Mouse (Mus musculus) cerebellum, postnatal 10 days (tissue): ENCODE results near the gene Slc39a3.
"Not testable (repeated sequence)": the region's sequence is repeated elsewhere in the genome, so short reads cannot be mapped to it uniquely, and the experiment has no call there.

Experiments
- DNase-seq, 2 experiments: peaks; one replicate each; pipeline ENCODE4 v3.0.0; 2021; ENCODE audit warnings: mixed read lengths in 2 of 2

Gene Slc39a3

DNA sequence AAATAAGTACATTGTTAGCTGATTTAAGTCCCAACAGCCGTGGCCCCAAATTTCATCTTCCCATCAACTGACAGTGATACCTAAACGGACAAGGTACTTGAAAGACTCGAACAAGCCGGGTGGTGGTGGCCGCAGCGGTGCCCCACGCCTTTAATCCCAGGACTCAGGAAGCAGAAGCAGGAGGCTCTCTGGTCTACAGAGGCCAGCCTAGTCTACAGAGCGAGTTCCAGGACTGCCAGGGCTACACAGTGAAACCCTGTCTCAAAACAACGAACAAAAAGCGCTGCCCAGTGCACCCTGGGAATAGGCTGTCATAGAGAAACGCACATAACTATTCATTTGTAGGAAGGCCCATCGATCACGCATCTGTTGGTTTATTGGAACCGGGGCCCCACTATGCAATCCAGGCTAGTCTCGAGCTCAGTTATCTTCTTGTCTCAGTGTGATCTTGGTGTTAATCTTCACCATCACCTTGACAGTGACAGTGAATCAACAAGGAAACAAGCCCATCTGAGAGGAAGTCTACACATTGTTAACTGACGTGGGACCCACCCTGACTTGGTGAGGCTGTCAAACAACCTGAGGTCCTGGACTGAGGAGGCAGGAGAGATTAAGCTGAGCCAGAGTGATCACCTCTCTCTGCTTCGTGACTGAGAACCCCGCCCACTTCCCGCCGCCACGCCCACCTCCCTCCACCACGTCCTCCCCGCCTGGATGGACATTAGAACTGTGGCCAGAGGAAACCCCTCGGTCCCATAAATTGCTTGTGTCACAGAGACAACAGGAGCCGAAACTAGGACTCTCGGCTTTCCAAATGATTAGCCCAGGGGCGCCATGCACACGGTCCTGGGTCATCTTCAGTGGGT, 36.8 kb downstream of the Slc39a3 start:
- DNase-seq, result peak in 1 of 2 experiments; percentile 31

DNA sequence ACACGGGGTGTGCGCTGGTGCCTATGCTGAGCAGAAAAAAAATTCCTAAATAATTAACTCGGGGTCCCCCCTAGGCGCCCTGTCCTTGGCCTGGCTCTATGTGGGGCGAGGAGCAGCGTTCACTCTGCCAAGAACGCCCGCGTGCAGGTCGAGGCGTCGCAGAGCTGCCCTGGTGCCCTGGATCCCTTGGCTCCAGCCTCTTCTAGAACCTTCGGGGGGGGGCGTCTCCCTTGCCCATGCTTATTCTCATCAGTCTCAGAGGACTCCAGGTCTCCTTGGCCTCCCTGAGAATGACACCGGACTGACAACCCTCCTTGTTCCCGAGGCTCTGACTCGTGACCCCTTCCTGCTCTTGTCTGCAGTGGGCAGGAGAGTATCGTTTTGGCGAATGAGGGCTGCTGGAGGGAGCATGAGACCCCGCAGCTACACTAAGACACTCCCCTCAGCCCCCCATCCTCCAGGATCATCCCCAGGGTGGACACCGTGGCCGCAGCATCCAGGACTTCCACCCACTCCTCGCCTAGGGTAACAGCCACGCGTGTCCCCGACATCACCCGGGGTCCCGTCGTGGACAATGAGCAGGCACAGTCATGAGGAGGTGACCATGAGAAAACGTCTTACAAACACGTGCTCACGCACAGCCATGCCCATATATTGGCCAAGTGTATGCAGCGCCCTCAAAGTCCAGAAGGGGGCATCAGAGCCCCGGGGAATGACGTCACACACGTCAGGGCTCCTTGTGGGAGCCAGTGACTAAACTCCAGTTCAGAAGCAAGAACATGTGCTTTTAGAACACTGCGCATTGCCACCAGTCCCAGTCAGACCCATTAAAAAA, 37.6 kb downstream of the Slc39a3 start:
- peak; percentile 91 to 94 for DNase-seq

- peak; percentile 77 to 80 for DNase-seq
Measured at GRCm38 (mm10) chr10:80998778-80999177, 38.4 kb downstream of the Slc39a3 start.

- DNase-seq, result no peak
Measured at GRCm38 (mm10) chr10:80998021-80998420, 39.2 kb downstream of the Slc39a3 start.

DNA sequence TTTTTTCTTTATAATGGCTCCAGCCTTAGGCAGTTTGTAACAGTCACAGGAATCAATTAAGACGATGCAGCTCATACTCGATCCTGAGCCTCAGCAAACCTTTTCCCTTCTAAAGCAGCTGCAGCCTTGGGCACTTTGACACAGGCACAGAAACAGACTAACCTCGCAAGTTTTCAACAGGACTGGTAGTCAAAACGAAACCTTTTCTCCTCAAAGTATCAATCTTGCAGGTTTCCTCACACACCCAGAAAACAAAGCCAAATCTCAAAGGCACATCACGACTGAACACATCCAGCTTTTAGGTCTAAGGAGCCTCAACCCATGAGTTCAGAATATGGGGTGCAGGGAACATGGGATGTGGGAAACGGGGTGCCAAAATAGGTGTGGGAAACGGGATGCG, 39.9 kb downstream of the Slc39a3 start:
- DNase-seq, result no peak

DNA sequence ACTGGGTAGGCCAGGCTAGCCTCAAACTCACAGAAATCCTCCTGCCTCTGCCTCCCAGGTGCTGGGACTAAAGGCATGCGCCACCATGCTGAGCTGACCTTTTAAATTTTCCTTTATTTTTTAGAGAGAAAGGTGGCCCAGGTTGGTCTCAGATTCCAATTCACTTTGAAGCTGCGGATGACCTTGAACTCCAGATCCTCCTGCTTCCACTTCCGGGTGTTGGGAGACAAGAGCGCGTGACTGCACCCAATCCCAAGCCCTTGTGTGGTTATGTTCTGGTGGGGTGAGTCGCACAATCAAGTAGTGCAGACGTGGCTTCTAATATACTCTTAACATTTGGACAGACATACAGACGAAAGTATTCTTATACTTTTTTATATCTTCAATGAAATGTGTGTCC, 40.7 kb downstream of the Slc39a3 start:
- no peak for DNase-seq

DNA sequence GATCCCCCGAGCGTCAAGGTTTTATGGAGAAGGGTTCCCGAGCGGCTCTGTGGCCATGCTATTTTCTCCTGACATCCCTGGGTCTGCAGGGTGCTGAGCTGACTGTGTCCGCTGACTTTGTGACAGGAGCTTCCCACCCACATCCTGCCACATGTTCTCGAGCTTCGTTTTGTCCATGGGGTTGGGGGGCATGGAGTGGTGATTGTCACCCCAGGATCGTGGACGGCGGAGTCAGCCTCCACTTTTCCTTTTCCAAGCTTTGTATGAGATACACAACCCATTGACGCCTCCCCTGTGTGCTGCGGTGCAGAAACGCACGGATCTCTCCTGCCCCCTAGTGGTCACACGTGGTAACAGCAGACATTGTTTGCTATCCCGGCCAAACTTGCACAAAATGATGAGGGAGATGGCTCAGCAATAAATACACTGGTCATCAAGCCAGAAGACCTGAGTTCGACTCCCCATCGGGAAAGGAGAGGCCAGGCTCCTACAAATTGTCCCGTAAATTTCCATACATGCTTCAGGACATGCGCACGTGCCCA, 42.1 kb downstream of the Slc39a3 start:
- peak; percentile 92 to 97 for DNase-seq

DNA sequence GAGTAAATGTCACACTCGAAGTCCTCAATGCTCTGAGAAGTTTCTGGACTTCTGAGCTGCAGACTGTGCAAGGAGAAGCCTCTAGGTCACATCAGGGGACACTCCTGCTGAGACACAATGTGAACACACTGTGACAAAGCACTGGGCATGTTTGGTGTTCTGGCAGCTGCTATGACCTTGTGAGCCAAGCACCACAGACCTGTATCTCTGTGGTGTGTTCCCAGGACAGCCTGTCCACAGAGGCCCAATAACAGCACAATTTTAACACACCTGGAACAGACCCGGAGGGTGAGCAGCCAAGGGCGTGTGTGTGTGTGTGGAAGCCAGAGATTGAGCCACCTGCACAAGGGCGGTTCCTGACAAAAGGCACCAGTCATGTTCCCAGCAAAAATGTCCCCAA, 42.6 kb downstream of the Slc39a3 start:
- no peak for DNase-seq

DNA sequence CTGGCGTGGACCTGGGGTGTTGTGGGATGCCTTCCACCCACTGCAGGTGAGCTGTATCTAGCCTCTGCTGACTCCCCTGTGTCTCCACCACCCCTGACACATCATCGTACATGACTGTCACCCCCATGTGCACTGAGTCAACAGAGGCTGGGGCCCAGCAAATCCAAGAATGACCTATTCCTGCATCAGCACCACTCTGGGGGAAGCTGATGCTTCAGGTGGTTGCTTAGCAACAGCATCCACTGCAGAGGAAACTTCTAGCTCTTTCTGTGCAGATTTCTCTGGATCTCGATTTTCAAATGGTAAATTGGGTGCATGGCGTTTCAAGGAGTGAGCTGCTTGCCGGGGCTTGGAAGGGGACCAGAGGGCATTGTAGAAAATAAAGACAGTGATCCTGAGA, 44.0 kb downstream of the Slc39a3 start:
- DNase-seq, result no peak

GRCm38 (mm10) chr10:80991945-80992344, 45.3 kb downstream of the Slc39a3 start:
- no peak for DNase-seq

DNA sequence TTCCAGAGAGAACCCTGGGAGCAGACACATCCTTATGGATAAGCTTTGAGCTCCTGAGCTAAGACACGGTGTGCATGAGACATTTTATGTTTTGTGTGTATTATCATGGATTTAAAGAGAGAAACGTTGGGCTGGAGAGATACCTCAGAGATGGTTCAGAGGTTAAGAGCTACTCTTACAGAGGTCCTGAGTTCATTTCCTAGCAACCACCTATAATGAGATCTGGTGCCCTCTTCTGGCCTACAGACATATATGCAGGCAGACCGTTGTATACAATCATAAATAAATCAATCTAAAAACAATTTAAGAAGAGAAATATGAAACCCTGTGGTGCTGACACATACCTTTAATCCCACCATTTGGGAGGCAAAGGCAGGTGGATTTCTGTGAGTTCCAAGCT, 46.2 kb downstream of the Slc39a3 start:
- no peak for DNase-seq

DNA sequence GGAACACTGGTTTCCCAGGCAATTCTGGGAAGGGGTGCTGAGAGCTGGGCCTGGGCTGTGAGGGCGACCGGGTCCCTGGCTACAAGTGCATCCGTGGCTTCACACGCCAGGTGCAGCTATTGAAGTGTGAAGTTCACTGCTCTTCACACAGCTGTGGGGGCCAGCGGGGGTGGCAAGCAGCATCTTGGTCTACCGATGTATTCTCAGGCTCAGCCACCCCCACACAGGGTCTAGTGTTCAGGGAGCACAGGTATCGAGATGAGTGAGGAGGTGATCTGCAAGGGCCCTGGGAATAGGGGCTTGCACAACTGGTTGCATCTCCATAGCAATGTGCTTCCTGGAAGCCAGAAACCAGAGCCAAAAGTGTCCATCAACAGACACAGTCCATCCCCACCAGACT, 46.8 kb downstream of the Slc39a3 start:
- DNase-seq, result no peak

DNA sequence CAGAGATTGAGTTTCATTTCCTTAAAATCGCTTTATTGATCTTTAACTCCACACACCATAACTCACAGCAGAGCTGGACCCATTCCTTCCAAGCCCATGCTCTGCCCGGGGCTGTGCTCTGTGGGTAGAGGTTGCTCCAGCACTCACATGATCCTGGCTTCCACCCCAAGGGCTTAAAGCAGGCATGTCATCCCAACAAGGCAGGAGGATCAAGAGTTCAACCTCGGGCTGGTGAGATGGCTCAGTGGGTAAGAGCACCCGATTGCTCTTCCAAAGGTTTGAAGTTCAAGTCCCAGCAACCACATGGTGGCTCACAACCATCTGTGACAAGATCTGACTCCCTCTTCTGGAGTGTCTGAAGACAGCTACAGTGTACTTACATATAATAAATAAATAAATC, 47.4 kb downstream of the Slc39a3 start:
- not testable (repeated sequence) for DNase-seq

- DNase-seq, result no peak
Measured at GRCm38 (mm10) chr10:80989446-80989845, 47.8 kb downstream of the Slc39a3 start.

- DNase-seq, result peak; percentile 92 to 94
Measured at GRCm38 (mm10) chr10:80987709-80988441, 49.4 kb downstream of the Slc39a3 start.

- no peak for DNase-seq
Measured at GRCm38 (mm10) chr10:80986754-80987153, 50.5 kb downstream of the Slc39a3 start.

DNA sequence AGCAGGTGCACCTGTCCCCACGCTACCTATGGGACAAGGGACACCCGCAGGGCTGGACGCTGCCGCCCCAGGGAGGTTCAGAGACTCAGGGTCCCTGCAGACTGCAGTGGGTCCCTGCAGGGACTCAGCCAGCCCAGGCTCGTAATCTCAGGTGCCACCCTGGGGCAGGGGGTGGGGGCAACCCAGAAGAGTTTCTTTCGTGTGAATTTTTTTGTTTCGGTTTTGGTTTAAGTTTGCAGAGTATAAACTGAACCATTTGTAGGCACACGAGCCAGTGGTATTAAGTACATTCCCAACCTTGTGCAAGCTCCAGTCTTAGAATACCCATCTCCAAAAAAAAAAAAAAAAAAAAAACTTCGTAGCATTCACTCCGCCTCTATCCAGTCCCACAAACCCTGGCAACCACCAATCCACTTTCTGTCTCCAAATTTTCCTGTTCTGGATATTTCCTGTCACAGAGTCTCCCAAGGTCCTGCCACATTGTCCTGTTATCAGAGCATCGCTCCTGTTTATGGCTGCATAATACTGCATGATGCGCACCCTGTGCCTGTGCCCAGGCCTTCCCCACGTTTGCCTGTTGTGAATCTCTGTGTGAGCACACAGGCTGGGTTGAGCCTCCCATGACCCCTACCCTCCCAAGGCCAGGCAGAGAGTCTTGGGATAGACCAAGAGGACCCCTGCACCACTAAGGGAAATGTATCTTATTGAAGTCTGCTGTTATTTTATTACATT, 51.1 kb downstream of the Slc39a3 start:
- DNase-seq, result no peak

GRCm38 (mm10) chr10:80985241-80985969, 51.8 kb downstream of the Slc39a3 start:
- no peak for DNase-seq

DNA sequence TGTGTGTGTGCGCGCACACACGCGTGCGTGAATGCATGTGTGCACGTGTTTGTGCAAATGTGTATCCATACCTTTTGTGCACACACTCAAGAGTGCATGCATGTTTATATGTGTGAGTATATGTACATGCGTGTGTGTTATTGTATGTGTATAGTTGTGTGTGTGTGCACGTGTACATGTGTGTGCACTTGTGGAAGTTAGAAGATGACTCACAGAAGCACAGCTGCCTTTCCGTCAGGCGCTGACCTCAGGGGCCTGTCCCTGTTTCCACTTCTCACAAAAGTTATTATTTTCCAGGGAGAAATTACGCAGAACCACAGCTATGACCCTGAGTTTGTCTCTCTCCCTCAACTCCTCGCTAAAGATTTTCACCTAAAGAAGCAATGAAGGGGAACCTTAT, 53.0 kb downstream of the Slc39a3 start:
- no peak for DNase-seq

GRCm38 (mm10) chr10:80982381-80982780, 54.8 kb downstream of the Slc39a3 start:
- no peak for DNase-seq

DNA sequence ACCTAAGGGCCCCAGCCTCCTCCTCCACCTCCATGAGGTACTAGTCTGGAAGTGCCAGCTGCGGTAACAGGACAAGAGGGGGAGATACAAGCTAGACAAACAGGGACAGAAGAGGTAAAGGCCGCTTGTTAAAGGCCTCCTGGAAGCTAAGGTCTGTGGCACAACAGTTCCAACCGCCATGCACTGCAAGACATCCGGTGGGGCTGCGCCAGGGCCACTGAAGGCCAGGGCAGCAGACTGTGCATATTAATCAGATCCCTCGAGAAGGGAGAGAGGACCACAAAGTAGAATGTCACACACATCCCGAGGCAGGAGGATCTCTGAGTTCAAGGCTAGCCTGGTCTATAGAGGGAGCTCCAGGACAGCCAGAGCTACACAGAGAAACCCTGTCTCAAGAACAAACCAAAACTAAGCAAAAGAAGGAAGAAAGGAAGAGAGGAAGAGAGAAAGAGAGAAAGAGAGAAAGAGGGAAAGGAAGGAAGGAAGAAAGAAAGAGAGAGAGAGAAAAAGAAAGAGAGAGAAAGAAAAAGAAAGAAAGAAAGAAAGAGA, 55.6 kb downstream of the Slc39a3 start:
- DNase-seq, result no peak
